Mouse (Mus musculus): ENCODE data around the gene Cdc42.
A peak's percentile ranks its signal among the peaks of the same experiment; 100 is the strongest.

- TF ChIP-seq CTCF (IDR thresholded peaks at IDR 0.05; ENCODE audit: borderline replicate concordance, control insufficient read depth, extremely low read depth, insufficient read depth, low read length, poor library complexity) (0 out of 2 replicates have a peak, but pooled peaks have one; percentile 31), POLR2A (IDR thresholded peaks at IDR 0.05; ENCODE audit: control insufficient read depth, extremely low read depth, insufficient read depth, low read length, poor library complexity) (no peak)
Observed at GRCm38 (mm10) chr4:137356674-137357510, 628 bp downstream of the Cdc42 start.

Data from thymus, adult 2 months (tissue).